Mouse (Mus musculus) neutrophil, adult 83 days (primary cell): Measurements from ENCODE around the gene Gng5. TPM values are rescaled to one million over a fixed set of nuclear protein-coding genes. Genes with fewer than 3 reads are reported as not detected.

Experiments
- total RNA-seq, 2 experiments: library from RNA; stranded (reverse); gene quantifications; one replicate each; pipeline ENCODE4 v1.2.4; 2023

The Gng5 gene
- total RNA-seq, result 100 to 1,000 TPM; 275 to 284 TPM

DNA sequence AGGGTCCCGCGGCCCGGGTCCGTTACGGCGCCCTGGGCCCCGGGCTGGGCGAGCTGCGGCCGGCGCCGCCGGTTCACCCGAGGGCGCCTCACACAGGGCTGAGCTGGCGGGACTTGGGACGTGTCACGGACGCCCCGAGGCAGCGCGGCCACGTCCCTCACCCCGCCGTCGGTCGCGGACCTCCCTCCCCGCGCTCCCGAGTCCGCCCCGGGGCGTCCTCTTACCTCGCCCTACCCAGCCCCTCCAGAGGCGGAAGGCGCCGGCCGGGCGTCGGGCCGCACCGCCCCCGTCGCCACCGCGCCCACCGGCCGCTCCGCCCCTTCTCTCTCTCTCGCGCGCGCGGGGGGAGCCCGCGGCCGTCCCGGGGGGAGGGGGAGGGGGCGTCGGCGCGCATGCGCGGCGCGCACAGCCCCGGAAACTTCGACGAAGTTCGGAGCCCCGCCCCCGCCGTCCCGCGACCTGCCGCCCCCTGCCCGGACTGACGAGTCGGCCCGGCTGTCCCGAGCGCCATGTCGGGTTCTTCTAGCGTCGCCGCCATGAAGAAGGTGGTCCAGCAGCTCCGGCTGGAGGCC is at the start of gene Gng5, which contains the start of gene Spata1:
Gene Gng5, plus strand, starts transcription at position 377 of the 572 bp plus-strand sequence.
Gene Spata1, minus strand, starts transcription at position 323 of the 572 bp plus-strand sequence.

DNA sequence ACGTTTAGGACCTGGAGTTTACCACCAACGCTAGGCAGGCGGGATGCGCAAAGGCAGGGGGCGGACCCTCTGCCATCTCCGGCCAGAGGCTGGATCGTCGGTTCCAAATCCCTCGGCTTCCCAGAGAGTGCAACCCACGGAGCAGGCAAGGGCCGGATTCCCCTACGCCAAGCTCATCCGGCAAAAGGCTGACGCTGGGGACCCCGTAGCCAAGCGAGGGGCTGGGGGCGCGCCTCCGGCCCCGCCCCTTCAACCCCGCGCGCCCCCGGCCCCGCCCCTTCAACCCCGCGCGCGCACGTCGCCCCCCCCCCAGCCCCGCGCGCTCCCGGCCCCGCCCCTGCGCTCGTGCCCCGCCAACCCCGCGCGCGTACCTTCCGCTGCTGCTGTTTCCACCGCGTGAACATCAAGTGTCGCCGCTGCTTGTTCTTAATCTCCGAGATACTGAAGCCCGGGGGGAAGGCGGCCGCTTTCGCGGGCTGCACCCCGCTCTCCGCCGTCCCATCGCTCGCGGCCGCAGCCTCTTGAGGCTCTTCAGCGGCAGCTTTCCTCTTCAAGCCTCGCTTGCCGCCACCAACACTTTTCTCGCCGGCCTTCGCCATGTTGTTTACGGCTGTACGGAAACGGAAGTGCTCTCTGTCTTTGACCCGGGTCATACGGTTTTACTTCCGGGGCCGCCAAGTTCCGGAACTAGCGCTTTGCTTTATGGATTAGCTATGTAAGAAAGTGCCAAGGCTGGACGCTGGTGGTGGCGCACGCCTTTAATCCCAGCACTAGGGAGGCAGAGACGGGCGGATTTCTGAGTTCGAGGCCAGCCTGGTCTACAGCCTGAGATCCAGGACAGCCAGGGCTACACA is 21.4 kb downstream of the Gng5 start, which contains the start of gene Rpf1:
Gene Rpf1, minus strand, starts transcription at position 632 of the 854 bp plus-strand sequence.

Other genes starting within 250 kb of the Gng5 start
- 10 to 100 TPM; 12.4 to 13.1 TPM for gene Ssx2ip, start 95.2 kb upstream of the Gng5 start, total RNA-seq
- gene Ctbs, start 50.0 kb upstream of the Gng5 start, total RNA-seq, result 10 to 100 TPM; 24.7 to 24.8 TPM
- gene Spata1, start 54 bp upstream of the Gng5 start, total RNA-seq, result 1 to 10 TPM; 5.0 to 6.4 TPM
- 10 to 100 TPM; 27.4 to 29.9 TPM for gene Rpf1, start 21.6 kb downstream of the Gng5 start, total RNA-seq
- not detected for gene Uox, start 70.6 kb downstream of the Gng5 start, total RNA-seq
- gene Dnase2b, start 115.8 kb downstream of the Gng5 start, total RNA-seq, result not detected
- gene 4930503B20Rik, start 151.5 kb downstream of the Gng5 start, total RNA-seq, result not detected
- under 1 TPM in 1 of 2 experiments, not detected in 1; 0.68 TPM for gene Samd13, start 185.8 kb downstream of the Gng5 start, total RNA-seq